Mouse (Mus musculus): ENCODE measurements around the gene Ubqln2.
A peak's percentile ranks its signal among the peaks of the same experiment; 100 is the strongest.

Gene Ubqln2

GRCm38 (mm10) chrX:153497688-153498516 is at the start of gene Ubqln2:
Gene Ubqln2, plus strand, starts transcription at chrX:153498227.
- peak; percentile 61 to 70 for DNase-seq (ENCODE audit: low spot score in 2 of 2)

DNA sequence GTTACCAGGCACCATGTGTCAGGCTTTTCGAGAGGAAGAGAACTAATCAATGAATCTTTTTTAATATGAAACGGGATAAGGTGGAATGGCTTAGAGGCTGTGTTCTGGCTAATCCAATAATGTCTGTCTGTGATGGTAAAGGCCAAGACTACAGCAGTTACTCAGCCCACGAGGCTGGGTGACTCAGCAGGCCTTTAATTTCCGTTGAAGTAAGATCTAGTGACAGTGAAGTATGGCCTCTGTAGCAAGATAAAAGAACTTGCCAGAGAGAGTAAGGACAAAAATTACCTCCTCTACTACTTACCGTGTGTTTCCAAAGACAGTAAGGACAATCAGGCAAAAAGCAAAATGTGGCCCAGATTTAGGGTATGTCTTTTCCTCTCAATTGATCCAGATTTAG is 46.1 kb upstream of the Ubqln2 start:
- no peak for DNase-seq (ENCODE audit: low spot score in 2 of 2)

DNA sequence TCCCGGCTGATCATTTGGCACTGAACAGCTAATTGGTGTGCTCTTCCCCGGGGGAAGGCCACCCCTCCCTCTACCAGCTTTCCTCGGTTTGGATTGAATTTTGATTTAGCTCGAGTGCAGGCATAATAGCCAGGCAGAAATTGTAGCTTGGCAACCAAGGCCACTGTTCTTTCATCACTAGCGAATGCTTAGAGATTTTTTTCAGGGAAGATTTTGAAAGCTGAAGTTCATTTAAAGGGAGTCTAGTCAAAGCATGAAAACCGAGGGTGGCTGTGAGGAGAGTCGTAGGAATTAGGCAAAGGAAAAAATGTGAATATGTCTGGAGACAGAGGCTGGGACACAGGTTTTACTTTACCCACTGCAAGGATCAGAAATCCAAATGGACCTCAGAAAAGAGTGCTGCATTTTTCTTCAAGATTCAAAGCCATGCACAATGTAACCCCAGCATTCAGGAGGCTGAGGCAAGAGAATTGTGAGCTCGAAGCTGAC is 21.2 kb upstream of the Ubqln2 start:
- DNase-seq (ENCODE audit: low spot score in 2 of 2): no peak

DNA sequence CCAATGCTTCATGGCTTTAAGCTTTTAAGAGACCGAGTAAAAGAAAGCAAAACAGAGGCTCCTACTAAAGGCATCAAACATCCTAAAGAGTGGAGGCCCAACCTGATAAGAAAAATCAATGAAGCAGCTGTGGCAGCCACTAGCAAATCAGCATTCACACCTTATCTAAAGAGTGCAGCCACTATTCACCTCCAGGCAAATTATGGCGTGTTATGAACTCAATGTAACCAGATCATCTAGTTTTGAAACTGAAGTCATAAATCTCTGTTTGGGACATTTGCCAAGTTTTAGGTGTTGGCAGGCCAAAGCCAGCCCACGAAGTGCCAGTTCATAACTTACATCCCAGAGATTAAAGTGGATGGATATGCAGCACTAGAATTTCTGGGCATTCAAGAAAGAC is 5.7 kb upstream of the Ubqln2 start:
- DNase-seq (ENCODE audit: low spot score in 2 of 2): no peak

GRCm38 (mm10) chrX:153498665-153499293 is 752 bp downstream of the Ubqln2 start:
- peak in 1 of 2 experiments; percentile 1 for DNase-seq (ENCODE audit: low spot score in 2 of 2)

DNA sequence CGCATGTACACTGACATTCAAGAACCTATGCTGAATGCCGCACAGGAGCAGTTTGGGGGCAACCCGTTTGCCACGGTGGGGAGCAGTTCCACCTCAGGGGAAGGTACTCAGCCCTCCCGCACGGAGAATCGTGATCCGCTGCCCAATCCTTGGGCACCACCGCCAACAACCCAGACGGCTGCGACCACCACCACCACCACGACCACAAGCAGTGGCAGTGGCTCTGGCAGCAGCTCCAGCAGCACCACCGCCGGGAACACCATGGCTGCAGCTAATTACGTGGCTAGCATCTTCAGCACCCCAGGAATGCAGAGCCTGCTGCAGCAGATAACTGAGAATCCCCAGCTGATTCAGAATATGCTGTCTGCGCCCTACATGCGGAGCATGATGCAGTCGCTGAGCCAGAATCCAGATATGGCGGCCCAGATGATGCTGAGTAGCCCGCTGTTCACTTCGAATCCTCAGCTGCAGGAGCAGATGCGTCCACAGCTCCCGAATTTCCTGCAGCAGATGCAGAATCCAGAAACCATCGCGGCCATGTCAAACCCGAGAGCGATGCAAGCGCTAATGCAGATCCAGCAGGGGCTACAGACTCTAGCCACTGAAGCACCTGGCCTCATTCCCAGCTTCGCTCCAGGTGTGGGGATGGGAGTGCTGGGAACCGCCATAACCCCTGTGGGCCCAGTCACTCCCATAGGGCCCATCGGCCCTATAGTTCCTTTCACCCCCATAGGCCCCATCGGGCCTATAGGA is 1.4 kb downstream of the Ubqln2 start:
- DNase-seq (ENCODE audit: low spot score in 2 of 2): no peak

- no peak for DNase-seq (ENCODE audit: low spot score in 2 of 2)
These were observed 2.0 kb downstream of the Ubqln2 start for GRCm38 (mm10) chrX:153500047-153500345.

DNA sequence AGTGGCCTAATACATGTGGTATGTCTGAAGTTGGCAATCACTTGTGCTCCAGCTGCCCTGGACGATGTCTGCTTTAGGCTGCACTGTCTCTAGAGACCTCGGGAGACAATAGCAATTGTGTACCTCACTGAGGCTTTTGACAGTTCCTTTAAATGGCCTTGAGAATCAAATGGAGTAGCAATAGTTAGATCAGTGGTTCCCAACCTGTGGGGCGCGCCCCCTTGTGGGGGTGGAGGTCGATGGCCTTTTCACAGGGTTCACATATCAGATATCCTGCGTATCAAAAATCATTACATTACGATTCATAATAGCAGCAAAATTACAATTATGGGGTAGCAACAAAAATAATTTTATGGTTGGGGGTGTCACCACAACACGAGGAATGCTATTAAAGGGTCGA is 7.9 kb downstream of the Ubqln2 start:
- DNase-seq (ENCODE audit: low spot score in 2 of 2): peak in 1 of 2 experiments; percentile 18

DNA sequence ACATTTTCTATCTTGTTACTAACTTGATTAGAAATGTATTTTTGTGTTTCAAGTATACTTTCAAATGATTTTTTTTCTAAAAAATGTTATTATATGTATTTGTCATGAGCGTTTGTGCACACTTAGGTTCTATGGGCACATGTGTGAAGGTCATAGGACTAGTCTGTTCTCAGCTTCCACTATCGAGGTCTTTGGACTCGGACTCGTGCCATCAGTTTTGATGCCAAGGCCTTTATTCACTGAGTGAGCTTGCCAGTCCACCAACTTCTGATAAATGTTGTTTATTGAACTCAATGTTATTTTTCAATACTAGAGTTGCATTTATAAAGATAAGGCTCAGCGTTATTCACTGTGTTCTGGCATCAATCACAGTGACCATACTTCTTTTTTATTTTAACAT is 17.5 kb downstream of the Ubqln2 start:
- no peak for DNase-seq (ENCODE audit: low spot score in 2 of 2)

DNA sequence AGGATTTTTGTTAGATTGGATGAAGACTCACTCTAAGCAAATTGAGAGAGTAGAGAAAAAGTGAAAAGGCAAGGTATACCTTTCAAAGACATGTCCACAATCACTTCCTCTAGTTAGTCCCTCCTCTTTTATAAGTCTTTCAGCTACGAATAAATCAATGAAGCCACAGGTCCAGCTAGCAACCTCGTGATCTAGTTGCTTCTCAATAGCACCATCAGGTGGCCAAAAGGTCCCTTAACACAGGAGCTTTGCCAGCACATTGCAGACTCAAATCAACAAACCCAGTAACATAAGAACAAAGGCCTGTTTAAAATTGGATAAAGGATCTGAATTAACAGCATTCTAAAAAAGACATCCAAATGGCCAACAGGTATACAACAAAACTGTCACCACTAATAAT is 30.4 kb downstream of the Ubqln2 start:
- DNase-seq (ENCODE audit: low spot score in 2 of 2): no peak
